Mouse (Mus musculus) neutrophil, adult 65 days (primary cell): ENCODE data around the gene Gm21964. TPM values are rescaled to one million over a fixed set of nuclear protein-coding genes. Genes with fewer than 3 reads are reported as not detected.

Experiments used
- total RNA-seq: library from RNA; stranded (reverse); gene quantifications from 2 replicates; pipeline ENCODE4 v1.2.4, GENCODE M21; 2023

Gm21964 gene
- total RNA-seq = not detected in 2 replicates

GRCm38 (mm10) chr8:110100907-110101306 is at the start of gene Gm21964:
Gene Gm21964, plus strand, starts transcription at chr8:110101207.

GRCm38 (mm10) chr8:110079282-110080221 is 21.5 kb upstream of the Gm21964 start, which contains the start of gene Zfp612:
Gene Zfp612, plus strand, starts transcription at chr8:110079746.

GRCm38 (mm10) chr8:110102653-110103052 is 1.6 kb downstream of the Gm21964 start, which contains the start of gene Gm17720:
Gene Gm17720, minus strand, starts transcription at chr8:110102753.

Other genes starting within 250 kb of the Gm21964 start
- gene Phlpp2, start 232.7 kb upstream of the Gm21964 start, total RNA-seq = 2.2 and 5.5 TPM in 2 replicates
- not detected in 2 replicates for gene Marveld3, start 139.0 kb upstream of the Gm21964 start, total RNA-seq
- not detected in 2 replicates for gene Tat, start 110.8 kb upstream of the Gm21964 start, total RNA-seq
- gene Chst4, start 61.5 kb upstream of the Gm21964 start, total RNA-seq = not detected in 2 replicates
- gene Zfp612, start 21.5 kb upstream of the Gm21964 start, total RNA-seq = 0.11 TPM in 1 of 2 replicates, not detected in the other
- gene Gm17720, start 1.5 kb downstream of the Gm21964 start, total RNA-seq = not detected in 2 replicates
- not detected in 2 replicates for gene Calb2, start 67.0 kb downstream of the Gm21964 start, total RNA-seq
- gene Cmtr2, start 114.5 kb downstream of the Gm21964 start, total RNA-seq = 1.5 and 2.8 TPM in 2 replicates
- not detected in 2 replicates for gene Hydin, start 165.8 kb downstream of the Gm21964 start, total RNA-seq